Mouse (Mus musculus) heart, postnatal 10 days (tissue): ENCODE data around the gene D5Ertd579e. TPM values are rescaled to one million over a fixed set of nuclear protein-coding genes. Genes with fewer than 3 reads are reported as not detected.

Experiments
- DNase-seq, 2 experiments: peaks; one replicate each; pipeline ENCODE4 v3.0.0; 2021
- intact Hi-C: fragments of 180-260 bp; cut with DNase I; formaldehyde crosslinking; loops from one replicate; pipeline ENCODE4 v1.15.1; 2025
- total RNA-seq, 2 experiments: library from RNA; stranded (reverse); gene quantifications; 2 replicates each; pipeline ENCODE4 v1.2.3; 2021

Gene D5Ertd579e
- total RNA-seq, 2 experiments from 2014 or later, result 93.6 to 97.2 TPM

DNA sequence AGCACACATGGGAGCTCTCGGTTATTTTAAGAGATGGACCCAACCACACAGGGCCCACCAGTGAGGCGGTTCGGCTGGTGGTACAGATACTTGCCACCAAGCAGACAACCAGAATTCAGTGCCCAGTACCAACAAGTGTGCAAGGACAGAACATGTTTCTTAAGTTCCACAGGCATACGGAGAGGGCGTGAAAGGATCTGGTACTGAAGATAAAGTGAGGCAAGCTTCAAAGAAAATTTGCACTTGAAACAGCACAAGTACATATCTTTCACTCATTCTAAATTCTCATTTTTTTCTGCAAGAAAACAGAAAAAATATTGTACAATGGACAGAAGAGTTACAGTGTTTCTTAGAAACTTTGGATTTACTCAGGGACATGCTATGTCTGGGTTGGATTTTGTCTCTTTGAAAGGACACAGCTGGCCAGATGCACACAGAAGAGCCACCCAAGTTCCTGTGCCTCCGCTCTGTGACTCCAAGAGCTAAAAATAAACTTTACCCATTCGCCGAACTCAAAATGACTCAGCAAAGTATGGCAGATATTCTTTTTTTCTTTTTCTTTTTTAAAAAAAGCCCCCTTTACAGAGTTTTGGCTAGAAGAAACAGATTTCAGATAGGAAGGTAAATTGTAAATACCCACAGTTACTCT, 75.3 kb downstream of the D5Ertd579e start:
- intact Hi-C loops, result no loop called here
- DNase-seq, result peak; percentile 51 to 58

DNA sequence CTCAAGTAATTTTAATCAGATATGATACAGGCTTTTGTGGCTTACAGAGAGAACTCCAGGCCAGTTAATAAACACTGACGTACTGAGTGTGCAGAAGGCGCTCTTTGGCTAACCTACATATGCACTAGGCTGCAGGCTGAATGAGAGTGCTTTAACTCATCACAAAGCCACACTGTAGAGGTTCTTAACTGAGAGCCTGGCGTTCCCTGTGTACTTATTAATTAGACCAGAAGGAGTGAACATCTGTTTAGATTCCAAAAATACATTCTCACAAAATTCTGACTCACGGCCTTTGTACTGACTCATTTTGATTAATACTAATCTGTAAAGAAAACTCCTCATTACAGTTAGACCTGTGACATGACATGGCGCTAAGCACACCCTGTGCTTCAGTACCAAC, 76.9 kb downstream of the D5Ertd579e start:
- intact Hi-C loops, result no loop called here
- DNase-seq, result no peak

DNA sequence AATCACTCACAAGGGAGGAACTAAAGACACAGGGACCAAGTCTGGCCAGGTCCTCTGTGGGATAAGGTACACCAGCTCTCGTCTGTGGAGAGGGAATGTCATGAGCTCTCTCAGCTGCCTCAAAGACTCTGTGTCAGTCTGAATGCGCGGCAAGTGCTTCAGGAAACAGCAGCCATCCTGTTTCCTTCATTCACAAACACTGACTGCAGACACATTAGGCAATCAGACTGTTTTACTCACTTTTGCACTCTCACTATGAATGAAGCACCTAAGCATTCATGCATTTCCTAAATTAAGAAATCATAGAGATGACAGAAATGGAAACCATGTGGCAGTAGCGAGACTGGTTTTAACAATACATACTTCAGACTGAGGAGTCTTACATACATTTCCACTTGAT, 77.5 kb downstream of the D5Ertd579e start:
- intact Hi-C loops, result no loop called here
- DNase-seq, result no peak

- DNase-seq, result no peak
- intact Hi-C loops, result no loop called here
These were observed 81.7 kb downstream of the D5Ertd579e start for GRCm38 (mm10) chr5:36614124-36614523.

DNA sequence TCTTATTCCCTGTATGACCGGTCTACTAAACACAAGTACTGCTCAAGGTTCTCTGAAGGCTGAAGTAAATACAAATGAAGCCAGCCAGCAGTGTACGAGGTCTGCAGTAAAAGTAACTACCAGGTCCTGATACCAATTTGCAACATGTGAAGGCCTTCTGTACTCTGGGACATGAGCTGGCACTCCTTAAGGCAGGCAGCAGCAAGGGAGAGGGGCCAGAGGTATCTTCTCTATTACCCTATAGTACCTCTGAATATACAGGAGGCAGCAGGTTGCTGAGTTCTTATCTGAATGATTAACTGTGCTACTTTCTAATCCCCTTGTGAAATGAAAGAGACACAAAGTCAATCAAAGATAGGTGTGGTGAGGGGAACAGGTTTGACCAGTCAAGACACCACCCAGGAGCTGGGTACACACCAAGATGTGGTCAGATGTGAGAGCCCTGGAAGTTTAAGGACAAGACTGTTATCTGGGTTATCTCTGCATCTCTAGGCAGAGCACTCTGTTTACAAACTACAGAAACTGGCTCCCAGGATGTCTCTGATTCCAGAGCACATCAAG, 86.8 kb downstream of the D5Ertd579e start:
- intact Hi-C loops, result no loop called here
- DNase-seq, result no peak

DNA sequence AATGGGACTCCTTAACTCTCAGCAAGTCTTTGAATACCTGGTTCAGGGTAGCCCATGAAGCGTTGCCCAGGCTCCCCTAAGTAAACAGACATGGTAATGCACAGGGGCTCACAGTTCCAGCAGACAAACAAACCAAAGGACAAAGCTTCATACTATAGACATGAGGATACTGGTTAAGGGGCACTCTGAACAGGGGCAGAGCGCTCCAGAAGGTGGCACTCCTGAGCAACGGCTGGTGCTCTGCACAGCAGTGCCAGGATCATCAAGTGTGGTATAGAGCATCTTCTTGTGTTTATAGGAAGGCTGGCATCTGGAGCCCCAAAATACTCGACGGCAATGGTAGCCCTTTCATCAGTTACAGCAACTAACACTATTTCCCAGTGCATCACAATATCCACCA, 92.8 kb downstream of the D5Ertd579e start:
- peak; percentile 39 to 65 for DNase-seq
- intact Hi-C loops, result loop anchor here (1.0 to 5.0 kb wide), 2 partner anchors 89 to 139 kb away; no protein-coding TSS in a partner anchor

DNA sequence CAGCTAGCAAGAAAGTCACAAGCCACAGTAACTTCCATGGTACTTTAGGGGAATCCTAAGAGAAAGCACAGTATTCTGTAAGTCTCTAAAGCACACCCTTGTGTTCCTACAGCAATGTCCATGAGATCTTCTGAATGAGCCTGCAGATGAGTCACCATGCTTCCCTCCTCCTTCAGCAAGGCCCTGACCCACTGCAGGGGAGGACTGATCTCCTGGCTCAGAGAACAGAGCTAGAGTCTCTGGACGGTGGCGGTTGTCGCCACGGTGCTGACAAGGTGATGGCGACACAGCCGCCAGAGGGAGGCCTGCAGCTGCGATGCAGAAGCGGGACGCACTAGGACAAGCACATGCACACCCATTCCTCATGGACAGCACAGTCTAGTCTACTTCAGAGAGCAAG, 93.8 kb downstream of the D5Ertd579e start:
- DNase-seq, result no peak
- intact Hi-C loops, result loop anchor here (5.0 kb wide), 1 partner anchor 90 kb away; no protein-coding TSS in a partner anchor

- intact Hi-C loops, result loop anchor here (5.0 kb wide), 1 partner anchor 91 kb away; no protein-coding TSS in a partner anchor
- no peak for DNase-seq
These were observed 94.3 kb downstream of the D5Ertd579e start for GRCm38 (mm10) chr5:36601492-36601891.

DNA sequence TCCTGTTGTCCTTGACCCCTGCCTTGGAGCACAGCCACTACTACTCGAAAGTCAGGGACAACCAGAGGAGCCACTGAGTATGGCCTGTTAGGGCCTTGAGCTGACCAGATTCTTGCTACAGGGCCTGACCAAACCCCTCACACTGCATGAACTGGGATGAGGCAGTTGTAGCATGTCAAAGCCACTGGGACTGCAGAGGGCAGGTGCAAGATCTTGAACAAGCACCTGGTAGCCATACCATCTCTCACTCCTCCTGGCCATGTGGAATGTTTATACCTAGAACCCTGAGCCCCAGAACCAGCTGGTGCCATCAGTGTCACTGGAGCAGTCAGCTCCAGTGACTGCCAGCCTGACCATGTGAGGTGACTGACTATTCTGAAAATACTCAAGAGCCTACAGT, 96.9 kb downstream of the D5Ertd579e start:
- intact Hi-C loops, result no loop called here
- no peak for DNase-seq

DNA sequence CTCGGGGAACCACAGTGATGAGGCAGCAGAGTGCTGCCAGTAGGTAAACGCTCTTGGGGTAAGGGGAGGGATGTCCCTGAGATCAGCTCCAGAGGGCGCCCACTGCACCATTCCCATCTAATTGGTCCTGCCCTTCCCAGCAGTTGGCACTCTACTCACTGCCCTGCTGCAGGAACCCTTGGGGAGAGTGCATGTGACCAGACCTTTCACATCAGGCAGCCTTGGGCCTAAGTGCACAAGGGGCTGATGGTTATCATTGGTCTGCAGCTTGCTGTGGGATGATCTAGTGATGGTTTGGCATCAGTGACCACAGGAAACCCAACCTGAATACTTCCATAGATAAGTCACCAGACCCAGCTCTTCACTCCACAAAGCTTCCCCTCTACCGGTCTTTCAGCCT, 98.2 kb downstream of the D5Ertd579e start:
- DNase-seq, result peak; percentile 49
- intact Hi-C loops, result no loop called here

- intact Hi-C loops, result no loop called here
- no peak for DNase-seq
These were observed 99.6 kb downstream of the D5Ertd579e start for GRCm38 (mm10) chr5:36596225-36596624.

- intact Hi-C loops, result no loop called here
These were observed 100.7 kb downstream of the D5Ertd579e start for GRCm38 (mm10) chr5:36595115-36595514.

DNA sequence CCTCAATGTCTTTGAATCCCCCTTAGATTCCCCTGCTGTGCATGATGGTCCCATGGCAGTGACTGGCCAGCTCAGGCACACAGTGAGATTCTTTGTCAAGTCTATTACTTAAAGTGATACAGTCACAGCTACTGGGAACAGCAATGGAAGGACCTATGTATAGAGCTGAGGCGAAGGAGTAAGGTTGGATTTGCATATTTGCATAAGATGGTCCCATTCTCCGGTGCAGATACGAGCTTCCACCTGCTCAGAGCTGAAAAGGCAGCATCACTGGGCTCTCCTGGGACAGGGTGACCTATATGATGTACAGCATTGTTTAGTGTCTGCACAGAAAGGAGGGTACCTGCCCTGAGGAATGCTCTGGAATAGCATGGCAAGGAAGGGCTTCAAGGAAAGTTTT, 101.5 kb downstream of the D5Ertd579e start:
- no peak for DNase-seq
- intact Hi-C loops, result no loop called here

More at GRCm38 (mm10) chr5:36595115-36595514, 100.7 kb downstream of the D5Ertd579e start:
- DNase-seq, result no peak

DNA sequence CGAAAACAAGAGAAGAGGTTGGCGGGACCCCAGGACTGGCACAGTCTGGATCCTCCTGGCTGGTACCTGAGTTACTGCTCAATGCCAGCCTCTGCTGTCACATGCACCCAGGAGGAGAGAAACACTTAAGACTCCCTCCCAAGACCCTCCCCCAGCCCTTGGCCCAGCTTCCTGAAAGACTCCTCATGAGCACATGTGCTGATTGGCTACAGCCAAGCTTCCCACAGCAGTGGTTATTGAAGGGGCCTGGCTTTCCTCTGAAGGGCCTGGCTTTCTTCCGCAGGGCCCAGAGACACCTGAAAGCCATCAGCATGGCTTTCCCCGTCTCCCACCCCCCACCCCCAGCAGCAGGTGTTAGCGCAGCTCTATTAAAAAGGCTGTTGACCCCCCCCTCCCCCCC, 102.6 kb downstream of the D5Ertd579e start, which contains the start of gene Tbc1d14:
Gene Tbc1d14 (minus strand): TSS at position 101 of the 400 bp plus-strand sequence.
- DNase-seq, result no peak
- intact Hi-C loops, result no loop called here

DNA sequence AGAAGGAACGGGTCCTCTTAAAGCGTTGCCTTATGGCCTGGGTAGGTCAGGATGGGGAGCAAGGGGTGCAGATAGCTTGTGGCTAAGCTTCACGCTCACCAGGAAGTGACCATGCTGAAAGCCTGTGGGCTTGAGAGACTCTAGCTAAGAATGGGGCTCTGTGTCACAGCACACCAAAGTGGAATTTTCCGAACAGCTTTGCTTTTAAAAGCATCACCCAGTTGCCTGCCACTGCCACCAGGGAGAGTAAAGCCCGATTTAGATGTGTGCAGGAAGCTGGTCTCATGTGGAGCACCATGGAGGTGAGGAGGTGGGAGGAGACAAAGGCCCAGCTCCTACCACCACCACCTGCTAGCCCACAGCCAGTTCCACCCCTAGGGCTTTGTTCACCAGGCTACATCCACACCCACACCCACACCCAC, 105.3 kb downstream of the D5Ertd579e start:
- no peak for DNase-seq
- intact Hi-C loops, result no loop called here

DNA sequence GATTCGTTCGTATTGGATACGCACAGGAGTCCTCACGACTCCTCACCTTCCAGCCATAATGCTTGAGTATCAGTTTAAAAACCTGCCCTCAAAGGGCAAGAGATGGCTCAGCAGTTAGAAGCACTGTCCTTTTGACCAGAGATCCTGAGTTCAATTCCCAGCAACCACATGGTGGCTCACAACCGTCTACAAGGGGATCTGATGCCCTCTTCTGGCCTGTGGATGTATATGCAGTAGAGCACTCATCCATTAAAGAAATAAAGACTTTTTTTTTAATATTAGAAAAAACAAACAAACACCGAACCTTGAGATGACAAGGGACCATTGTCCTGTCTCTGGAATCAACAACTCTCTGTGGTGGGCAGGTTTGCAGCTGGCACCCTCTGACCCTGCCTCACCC, 111.5 kb downstream of the D5Ertd579e start:
- intact Hi-C loops, result loop anchor here (5.0 to 10.0 kb wide), 3 partner anchors 102 to 161 kb away; partner anchors contain the start of genes Bloc1s4, Ccdc96 and Tada2b
- DNase-seq, result no peak

- intact Hi-C loops, result loop anchor here (2.0 to 10.0 kb wide), 4 partner anchors 51 to 163 kb away; partner anchors contain the start of genes Bloc1s4, Ccdc96 and Tada2b
- DNase-seq, result peak; percentile 99 to 100
These were observed 113.7 kb downstream of the D5Ertd579e start for GRCm38 (mm10) chr5:36581924-36582642.

GRCm38 (mm10) chr5:36581259-36581923, 114.4 kb downstream of the D5Ertd579e start:
- DNase-seq, result no peak
- intact Hi-C loops, result loop anchor here (5.0 to 10.0 kb wide), 3 partner anchors 99 to 163 kb away; partner anchors contain the start of genes Bloc1s4, Ccdc96 and Tada2b

DNA sequence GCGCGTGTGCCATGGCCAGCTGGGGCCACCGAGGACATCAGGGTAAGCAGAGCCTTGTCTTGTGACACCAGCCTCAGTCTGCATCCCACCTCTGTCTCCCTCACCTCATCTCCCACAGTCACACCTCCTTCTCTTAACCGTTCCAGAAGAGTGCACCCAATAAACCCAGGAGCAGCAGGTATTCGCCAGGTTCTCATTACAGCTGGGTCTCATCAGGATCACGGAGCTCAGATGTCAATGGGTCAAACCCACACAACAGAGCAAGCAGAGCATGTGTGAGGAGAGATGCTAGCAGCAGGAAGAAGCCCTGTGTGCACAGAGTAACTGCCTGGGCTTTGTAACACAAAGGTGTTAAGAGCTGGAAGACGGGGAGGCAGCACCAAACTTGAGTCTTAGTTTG, 115.9 kb downstream of the D5Ertd579e start:
- no peak for DNase-seq
- intact Hi-C loops, result loop anchor here (5.0 to 10.0 kb wide), 3 partner anchors 98 to 165 kb away; partner anchors contain the start of genes Bloc1s4, Ccdc96 and Tada2b

DNA sequence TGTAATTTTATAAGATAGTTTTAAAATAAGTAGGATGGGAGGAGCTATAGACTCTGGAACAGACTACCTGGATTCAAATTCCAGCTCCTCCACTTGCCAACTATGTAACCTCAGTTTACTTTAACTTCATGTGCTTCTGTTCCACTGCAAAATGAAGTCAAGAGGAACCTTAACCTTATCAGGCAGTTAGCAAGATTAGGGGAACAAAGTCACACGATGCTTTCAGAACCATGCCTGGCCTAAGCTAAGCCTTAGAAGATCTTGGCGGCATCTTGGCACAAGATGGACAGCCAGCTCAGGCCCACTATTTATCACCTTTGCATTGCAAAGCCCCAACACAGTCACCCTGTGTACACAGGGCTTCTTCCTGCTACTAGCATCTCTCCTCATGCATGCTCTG, 116.8 kb downstream of the D5Ertd579e start:
- no peak for DNase-seq
- intact Hi-C loops, result no loop called here

DNA sequence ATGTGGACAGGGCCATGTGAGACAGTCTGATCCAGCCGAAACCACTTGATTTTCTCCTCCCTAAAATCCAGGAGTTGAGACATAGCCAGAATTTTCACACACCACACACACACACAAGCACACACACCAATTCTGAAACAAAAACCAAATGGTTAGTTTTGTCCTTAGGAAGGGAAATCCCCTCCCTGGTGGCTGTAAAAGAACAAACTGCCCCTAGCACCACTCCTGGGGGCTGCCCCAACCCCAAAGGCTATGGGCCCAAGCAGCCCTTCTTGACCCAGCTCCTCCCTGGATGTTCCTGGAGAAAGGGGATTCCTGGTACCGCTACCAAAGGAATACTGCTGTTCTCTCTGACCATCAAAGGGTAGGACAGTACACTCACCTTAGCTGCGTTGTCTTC, 119.4 kb downstream of the D5Ertd579e start:
- no peak for DNase-seq
- intact Hi-C loops, result no loop called here
